Mouse (Mus musculus): Measurements from ENCODE around the gene 1700020L24Rik. TPM values are rescaled to one million over a fixed set of nuclear protein-coding genes. Genes with fewer than 3 reads are reported as not detected.

The 1700020L24Rik gene
- polyA plus RNA-seq (2011; ENCODE audit: insufficient read depth, insufficient read length, low read depth, missing spikeins) = not detected in 2 replicates

DNA sequence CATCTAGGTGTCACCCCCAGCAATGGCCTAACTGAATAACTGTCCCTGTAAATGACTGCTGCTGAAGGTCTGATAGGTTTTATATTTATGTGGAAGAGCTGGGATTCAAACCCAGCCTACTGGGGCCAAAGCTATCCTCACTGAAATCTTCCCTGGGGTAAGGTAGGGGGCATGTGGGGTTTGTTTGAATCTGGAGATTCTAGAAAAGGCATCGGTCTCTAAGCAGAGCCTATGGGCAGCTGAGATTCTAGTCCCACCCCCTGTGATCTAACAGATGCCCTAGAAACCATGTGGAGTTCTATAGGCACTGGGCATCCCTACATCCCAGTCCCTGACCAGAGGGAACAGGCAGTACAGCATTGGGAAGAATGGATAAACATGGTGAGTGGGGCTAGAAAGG lies at the start of gene 1700020L24Rik:
Gene 1700020L24Rik, plus strand, starts transcription at position 301 of the 400 bp plus-strand sequence.
- H3K4me3 ChIP-seq (ENCODE audit: low read depth, low read length) = no peak within 1 kb of the TSS
- H3K36me3 ChIP-seq (ENCODE audit: control insufficient read depth, insufficient read depth, low read length, poor library complexity, severe bottlenecking) = no peaks in the 10 kb centered on the region
- no peak within 1 kb of the TSS for H3K27ac ChIP-seq (ENCODE audit: insufficient read depth, low read length)
- no peaks in the 10 kb centered on the region for H3K4me1 ChIP-seq (ENCODE audit: control insufficient read depth, insufficient read depth, low read length)
- H3K9ac ChIP-seq (ENCODE audit: low read depth, poor library complexity, severe bottlenecking) = no peak within 1 kb of the TSS
- TF ChIP-seq POLR2A (IDR thresholded peaks at IDR 0.05; ENCODE audit: insufficient read depth, low read length) (no peak), CTCF (IDR thresholded peaks at IDR 0.05; ENCODE audit: low read depth, low read length) (no peak), EP300 (IDR thresholded peaks at IDR 0.05; ENCODE audit: insufficient read depth, low read depth, low read length) (no peak)
- H3K9me3 ChIP-seq (replicated peaks; ENCODE audit: control insufficient read depth, insufficient read depth, low read length, poor library complexity, severe bottlenecking) = no peaks in the 10 kb centered on the region
- H3K27me3 ChIP-seq (ENCODE audit: control insufficient read depth, insufficient read depth, low read length, poor library complexity, severe bottlenecking) = no peaks in the 10 kb centered on the region

DNA sequence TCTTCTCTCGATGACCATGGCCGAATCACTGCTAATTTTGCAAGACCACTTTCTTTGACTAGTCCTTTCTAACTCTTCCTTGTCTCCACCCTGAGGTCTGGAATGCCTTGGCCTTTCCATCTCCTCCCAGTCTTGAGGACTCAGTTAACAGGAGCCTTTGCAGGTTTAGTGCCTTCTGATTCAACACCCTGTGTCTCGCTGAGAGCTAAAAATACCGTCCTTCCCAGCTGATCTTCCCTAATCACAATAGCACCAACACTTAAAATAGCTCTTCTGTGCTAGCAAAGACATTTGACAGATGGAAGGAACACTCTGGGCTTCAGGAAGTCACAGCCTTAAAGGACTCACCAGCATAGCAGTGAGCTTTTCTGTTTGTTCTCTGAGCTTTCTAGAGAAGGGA lies 44.4 kb upstream of the 1700020L24Rik start:
- no peaks in the 10 kb centered on the region for H3K4me1 ChIP-seq (ENCODE audit: control insufficient read depth, insufficient read depth, low read length)
- H3K27me3 ChIP-seq (ENCODE audit: control insufficient read depth, insufficient read depth, low read length, poor library complexity, severe bottlenecking) = no peaks in the 10 kb centered on the region
- no peak overlapping the region for H3K4me3 ChIP-seq (ENCODE audit: low read depth, low read length)
- no peak for TF ChIP-seq EP300 (IDR thresholded peaks at IDR 0.05; ENCODE audit: insufficient read depth, low read depth, low read length)
- no peak for TF ChIP-seq CTCF (IDR thresholded peaks at IDR 0.05; ENCODE audit: low read depth, low read length)
- no peak for TF ChIP-seq POLR2A (IDR thresholded peaks at IDR 0.05; ENCODE audit: insufficient read depth, low read length)
- H3K27ac ChIP-seq (ENCODE audit: insufficient read depth, low read length) = no peak overlapping the region
- H3K36me3 ChIP-seq (ENCODE audit: control insufficient read depth, insufficient read depth, low read length, poor library complexity, severe bottlenecking) = peaks cover 24% of the 10 kb centered on the region
- no peak overlapping the region for H3K9ac ChIP-seq (ENCODE audit: low read depth, poor library complexity, severe bottlenecking)
- no peaks in the 10 kb centered on the region; the same call in 1 of the 2 replicates for H3K9me3 ChIP-seq (replicated peaks; ENCODE audit: control insufficient read depth, insufficient read depth, low read length, poor library complexity, severe bottlenecking)

DNA sequence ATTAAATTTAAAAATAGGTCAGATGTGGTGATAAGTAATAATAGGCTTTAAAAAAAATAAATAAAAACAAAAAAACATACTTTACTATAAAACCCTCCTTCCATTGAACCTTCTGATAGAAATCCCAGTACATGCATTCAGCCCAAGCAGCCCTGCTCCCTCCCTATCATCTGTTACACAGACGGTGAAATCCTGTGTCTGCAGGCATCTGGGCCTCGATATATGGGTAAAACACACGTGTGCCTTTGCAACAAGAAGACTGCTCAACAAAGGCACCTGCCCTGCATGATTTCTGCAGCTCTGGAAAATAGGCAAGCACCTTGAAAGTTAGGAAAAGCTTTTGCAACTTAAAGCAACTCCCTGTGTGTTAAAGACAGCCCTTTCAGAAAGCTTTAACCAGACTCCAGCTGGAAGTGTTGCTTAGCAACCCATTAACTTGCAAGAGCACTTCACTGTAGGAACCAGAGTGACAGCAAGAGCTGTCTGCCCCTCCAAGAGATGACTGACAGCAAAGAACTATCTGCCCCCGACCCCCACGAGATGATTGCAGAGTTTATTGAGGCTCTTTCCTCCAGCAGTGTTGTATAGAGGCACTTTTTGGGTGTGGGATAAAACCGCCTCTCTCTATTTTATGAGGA lies 42.6 kb upstream of the 1700020L24Rik start:
- H3K27me3 ChIP-seq (ENCODE audit: control insufficient read depth, insufficient read depth, low read length, poor library complexity, severe bottlenecking) = no peaks in the 10 kb centered on the region
- no peak overlapping the region for H3K4me3 ChIP-seq (ENCODE audit: low read depth, low read length)
- TF ChIP-seq CTCF (IDR thresholded peaks at IDR 0.05; ENCODE audit: low read depth, low read length) (no peak), POLR2A (IDR thresholded peaks at IDR 0.05; ENCODE audit: insufficient read depth, low read length) (no peak), EP300 (IDR thresholded peaks at IDR 0.05; ENCODE audit: insufficient read depth, low read depth, low read length) (no peak)
- peaks cover 23% of the 10 kb centered on the region; the same call in 1 of the 2 replicates for H3K36me3 ChIP-seq (ENCODE audit: control insufficient read depth, insufficient read depth, low read length, poor library complexity, severe bottlenecking)
- no peak overlapping the region for H3K9ac ChIP-seq (ENCODE audit: low read depth, poor library complexity, severe bottlenecking)
- no peaks in the 10 kb centered on the region; the same call in 1 of the 2 replicates for H3K9me3 ChIP-seq (replicated peaks; ENCODE audit: control insufficient read depth, insufficient read depth, low read length, poor library complexity, severe bottlenecking)
- no peaks in the 10 kb centered on the region for H3K4me1 ChIP-seq (ENCODE audit: control insufficient read depth, insufficient read depth, low read length)
- no peak overlapping the region for H3K27ac ChIP-seq (ENCODE audit: insufficient read depth, low read length)

DNA sequence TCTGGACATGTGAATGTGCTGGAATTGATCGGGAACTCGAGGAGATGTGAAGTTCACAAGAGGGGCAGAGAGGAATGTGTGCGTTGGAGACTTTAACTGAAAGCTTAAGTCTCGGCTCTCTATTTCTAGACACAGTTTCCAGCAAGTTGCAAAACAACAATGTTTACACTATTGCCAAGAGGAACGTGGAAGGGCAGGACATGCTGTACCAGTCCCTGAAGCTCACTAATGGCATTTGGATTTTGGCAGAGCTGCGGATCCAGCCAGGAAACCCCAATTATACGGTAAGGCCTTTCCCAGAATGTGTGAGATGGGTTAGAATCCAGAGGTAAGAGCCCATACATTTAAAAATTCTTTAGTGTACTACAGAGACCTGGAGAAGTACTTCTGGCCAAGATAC lies 39.9 kb upstream of the 1700020L24Rik start:
- H3K27ac ChIP-seq (ENCODE audit: insufficient read depth, low read length) = no peak overlapping the region
- no peak overlapping the region for H3K9ac ChIP-seq (ENCODE audit: low read depth, poor library complexity, severe bottlenecking)
- H3K36me3 ChIP-seq (ENCODE audit: control insufficient read depth, insufficient read depth, low read length, poor library complexity, severe bottlenecking) = peaks cover 23% of the 10 kb centered on the region; the same call in 1 of the 2 replicates
- H3K27me3 ChIP-seq (ENCODE audit: control insufficient read depth, insufficient read depth, low read length, poor library complexity, severe bottlenecking) = no peaks in the 10 kb centered on the region
- H3K4me3 ChIP-seq (ENCODE audit: low read depth, low read length) = no peak overlapping the region
- H3K4me1 ChIP-seq (ENCODE audit: control insufficient read depth, insufficient read depth, low read length) = no peaks in the 10 kb centered on the region
- TF ChIP-seq EP300 (IDR thresholded peaks at IDR 0.05; ENCODE audit: insufficient read depth, low read depth, low read length) (no peak), CTCF (IDR thresholded peaks at IDR 0.05; ENCODE audit: low read depth, low read length) (no peak)
- H3K9me3 ChIP-seq (replicated peaks; ENCODE audit: control insufficient read depth, insufficient read depth, low read length, poor library complexity, severe bottlenecking) = no peaks in the 10 kb centered on the region

DNA sequence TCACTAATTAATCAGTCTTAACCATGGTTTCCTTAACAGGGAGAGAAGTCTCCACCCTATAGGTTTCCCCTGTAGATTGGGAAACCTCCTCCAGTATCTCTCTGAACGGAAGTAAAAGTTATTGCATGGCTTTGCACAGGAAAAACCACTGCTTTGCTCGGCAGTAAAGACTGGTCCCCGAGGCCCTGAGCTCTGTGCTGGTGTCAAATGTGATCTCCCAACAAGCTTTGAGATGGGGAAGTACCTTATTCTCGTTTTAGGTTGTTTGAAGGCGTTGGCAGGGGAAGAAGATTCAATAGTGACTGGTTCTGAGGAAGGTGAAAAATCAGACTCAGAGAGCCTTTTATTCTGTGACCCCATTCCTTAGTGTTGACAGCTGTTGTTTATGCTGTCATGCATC lies 38.8 kb upstream of the 1700020L24Rik start:
- peaks cover 18% of the 10 kb centered on the region; the same call in 1 of the 2 replicates for H3K36me3 ChIP-seq (ENCODE audit: control insufficient read depth, insufficient read depth, low read length, poor library complexity, severe bottlenecking)
- TF ChIP-seq EP300 (IDR thresholded peaks at IDR 0.05; ENCODE audit: insufficient read depth, low read depth, low read length) (no peak), POLR2A (IDR thresholded peaks at IDR 0.05; ENCODE audit: insufficient read depth, low read length) (no peak), CTCF (IDR thresholded peaks at IDR 0.05; ENCODE audit: low read depth, low read length) (no peak)
- H3K4me3 ChIP-seq (ENCODE audit: low read depth, low read length) = no peak overlapping the region

DNA sequence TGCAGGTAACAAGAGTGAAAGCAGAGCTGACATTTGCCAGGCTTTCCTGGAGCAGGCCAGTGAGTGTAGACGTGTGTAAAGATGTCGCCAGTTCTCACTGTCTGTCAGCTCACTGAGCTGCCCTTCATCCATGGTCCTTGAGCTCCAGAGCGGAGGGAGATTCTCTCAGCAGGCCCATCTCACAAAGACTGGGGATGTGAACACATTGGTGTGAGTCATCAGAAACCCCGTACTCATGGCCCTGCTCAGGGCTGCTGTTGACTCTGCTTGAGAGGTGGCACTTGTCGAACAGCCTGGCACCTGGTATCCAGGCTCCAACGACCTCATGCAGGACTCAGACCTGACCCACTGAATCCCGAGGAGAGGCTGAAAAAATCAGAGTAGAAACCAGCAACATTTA lies 33.7 kb upstream of the 1700020L24Rik start:
- Histone ChIP-seq H3K9me3 (replicated peaks; ENCODE audit: control insufficient read depth, insufficient read depth, low read length, poor library complexity, severe bottlenecking) (no peaks in the 10 kb centered on the region), H3K27ac (ENCODE audit: insufficient read depth, low read length) (no peak overlapping the region), H3K9ac (ENCODE audit: low read depth, poor library complexity, severe bottlenecking) (no peak overlapping the region), H3K4me3 (ENCODE audit: low read depth, low read length) (no peak overlapping the region), H3K27me3 (ENCODE audit: control insufficient read depth, insufficient read depth, low read length, poor library complexity, severe bottlenecking) (no peaks in the 10 kb centered on the region), H3K4me1 (ENCODE audit: control insufficient read depth, insufficient read depth, low read length) (peaks cover 2% of the 10 kb centered on the region), H3K36me3 (ENCODE audit: control insufficient read depth, insufficient read depth, low read length, poor library complexity, severe bottlenecking) (peaks cover 4% of the 10 kb centered on the region; the same call in 1 of the 2 replicates)
- TF ChIP-seq POLR2A (IDR thresholded peaks at IDR 0.05; ENCODE audit: insufficient read depth, low read length) (no peak), CTCF (IDR thresholded peaks at IDR 0.05; ENCODE audit: low read depth, low read length) (no peak), EP300 (IDR thresholded peaks at IDR 0.05; ENCODE audit: insufficient read depth, low read depth, low read length) (no peak)

More for the DNA sequence above, 38.8 kb upstream of the 1700020L24Rik start:
- Histone ChIP-seq H3K27ac (ENCODE audit: insufficient read depth, low read length) (no peak overlapping the region), H3K4me1 (ENCODE audit: control insufficient read depth, insufficient read depth, low read length) (peaks cover 2% of the 10 kb centered on the region), H3K9ac (ENCODE audit: low read depth, poor library complexity, severe bottlenecking) (no peak overlapping the region), H3K9me3 (replicated peaks; ENCODE audit: control insufficient read depth, insufficient read depth, low read length, poor library complexity, severe bottlenecking) (no peaks in the 10 kb centered on the region), H3K27me3 (ENCODE audit: control insufficient read depth, insufficient read depth, low read length, poor library complexity, severe bottlenecking) (no peaks in the 10 kb centered on the region)
